Mouse (Mus musculus) heart, postnatal 0 days (tissue): ENCODE measurements at regions not wholly inside any gene's neighbourhood (a gene's known extent, or its start where the extent isn't known, plus 50 kb on each side); places are given as distances from the start of the nearest gene placed in this dataset.

Source experiments
- ATAC-seq: fragments of 200-750 bp; cut with Nextera tagmentation; 2 replicates; pipeline ENCODE4 v1.8.0; 2017; ENCODE audit warnings: low read depth, moderate number of reproducible peaks, moderate library complexity; ENCODE audit not compliant: insufficient read depth
- DNase-seq: peaks from one replicate; pipeline ENCODE4 v3.0.0-alpha.2; 2016; ENCODE audit warnings: low spot score
- H3K27ac ChIP-seq: fragments of 300-500 bp; sonication (generic); 2 replicates; pipeline ENCODE4 v1.5.1; 2014; ENCODE audit warnings: low read depth, mild to moderate bottlenecking
- H3K27me3 ChIP-seq: fragments of 300-500 bp; sonication (generic); 2 replicates; pipeline ENCODE4 v1.6.1; 2014; ENCODE audit warnings: low read length, mixed read lengths; ENCODE audit not compliant: control insufficient read depth, insufficient read depth
- H3K36me3 ChIP-seq: fragments of 300-500 bp; sonication (generic); replicated peaks from 2 replicates; pipeline ENCODE4 v1.6.1; 2014; ENCODE audit warnings: low read length, mixed read lengths; ENCODE audit not compliant: control insufficient read depth, insufficient read depth
- H3K4me1 ChIP-seq: fragments of 300-500 bp; sonication (generic); 2 replicates; pipeline ENCODE4 v1.6.1; 2014; ENCODE audit warnings: antibody characterized with exemption; ENCODE audit not compliant: control insufficient read depth, insufficient read depth
- H3K4me2 ChIP-seq: fragments of 300-500 bp; sonication (generic); 2 replicates; pipeline ENCODE4 v1.6.1; 2014; ENCODE audit warnings: low read depth, mild to moderate bottlenecking, low read length, moderate library complexity
- H3K4me3 ChIP-seq: fragments of 300-500 bp; sonication (generic); 2 replicates; pipeline ENCODE4 v1.5.1; 2014; ENCODE audit warnings: low read depth, low read length
- H3K9ac ChIP-seq: fragments of 300-500 bp; sonication (generic); replicated peaks from 2 replicates; pipeline ENCODE4 v1.6.1; 2014; ENCODE audit warnings: low read depth, low read length, mixed read lengths
- H3K9me3 ChIP-seq: fragments of 300-500 bp; sonication (generic); replicated peaks from 2 replicates; pipeline ENCODE4 v1.6.1; 2016; ENCODE audit warnings: low read length; ENCODE audit not compliant: control insufficient read depth
- CTCF ChIP-seq: IDR thresholded peaks from 2 replicates; pipeline ENCODE4 v1.5.1; 2016; ENCODE audit warnings: antibody characterized with exemption, control low read depth, low read depth
- EP300 ChIP-seq: IDR thresholded peaks from 2 replicates; pipeline ENCODE4 v1.6.1; 2016; ENCODE audit warnings: antibody characterized with exemption, low read depth
- WGBS: fragments of 180-500 bp; shearing (Covaris S2); extraction: QIAGEN DNeasy Blood & Tissue Kit; methylation state at CpG from one replicate; pipeline ENCODE4 v1.1.7; 2014; 5-methylcytosine and 5-hydroxymethylcytosine counted together

- no peak for TF ChIP-seq EP300
- TF ChIP-seq CTCF = no peak
- ATAC-seq = no peak
- Histone ChIP-seq H3K9ac (no peak overlapping the region), H3K4me3 (no peak overlapping the region), H3K36me3 (no peaks in the 10 kb centered on the region), H3K4me1 (no peaks in the 10 kb centered on the region), H3K27ac (no peak overlapping the region), H3K27me3 (no peaks in the 10 kb centered on the region), H3K4me2 (no peak overlapping the region), H3K9me3 (no peaks in the 10 kb centered on the region)
- no peak for DNase-seq
- WGBS = 70% methylated on average over 5 of the region's 5 CpGs
Observed at GRCm38 (mm10) chr17:52196811-52197210, 363.7 kb upstream of the Satb1 start.

GRCm38 (mm10) chr17:52195804-52196203, 362.7 kb upstream of the Satb1 start:
- Histone ChIP-seq H3K27ac (no peak overlapping the region), H3K27me3 (no peaks in the 10 kb centered on the region), H3K9ac (no peak overlapping the region), H3K36me3 (no peaks in the 10 kb centered on the region), H3K4me1 (no peaks in the 10 kb centered on the region), H3K4me3 (no peak overlapping the region), H3K9me3 (no peaks in the 10 kb centered on the region), H3K4me2 (no peak overlapping the region)
- ATAC-seq = no peak
- WGBS = 70% methylated on average over 5 of the region's 5 CpGs
- TF ChIP-seq EP300 (no peak), CTCF (no peak)
- no peak for DNase-seq

GRCm38 (mm10) chr17:52191064-52191682, 358.1 kb upstream of the Satb1 start:
- ATAC-seq (no peak), DNase-seq (no peak)
- WGBS = 73% methylated on average over 6 of the region's 6 CpGs
- H3K9ac ChIP-seq = no peak overlapping the region
- H3K36me3 ChIP-seq = no peaks in the 10 kb centered on the region
- H3K4me1 ChIP-seq = no peaks in the 10 kb centered on the region
- no peak overlapping the region for H3K27ac ChIP-seq
- no peaks in the 10 kb centered on the region for H3K9me3 ChIP-seq
- H3K4me2 ChIP-seq = no peak overlapping the region
- H3K27me3 ChIP-seq = no peaks in the 10 kb centered on the region
- TF ChIP-seq CTCF (no peak), EP300 (no peak)
- no peak overlapping the region for H3K4me3 ChIP-seq

- Histone ChIP-seq H3K9me3 (no peaks in the 10 kb centered on the region), H3K27me3 (no peaks in the 10 kb centered on the region), H3K36me3 (no peaks in the 10 kb centered on the region), H3K4me3 (no peak overlapping the region), H3K4me1 (no peaks in the 10 kb centered on the region), H3K27ac (no peak overlapping the region), H3K4me2 (no peak overlapping the region), H3K9ac (no peak overlapping the region)
- WGBS = 33% methylated on average over 3 of the region's 3 CpGs
- ATAC-seq (no peak), DNase-seq (no peak)
- TF ChIP-seq EP300 (no peak), CTCF (peak; percentile 35)
Observed at GRCm38 (mm10) chr17:52182706-52183105, 349.6 kb upstream of the Satb1 start.

GRCm38 (mm10) chr17:52177996-52178395, 344.9 kb upstream of the Satb1 start:
- H3K4me1 ChIP-seq = no peaks in the 10 kb centered on the region
- DNase-seq = no peak
- H3K9ac ChIP-seq = no peak overlapping the region
- no peak for ATAC-seq
- H3K36me3 ChIP-seq = no peaks in the 10 kb centered on the region
- no peaks in the 10 kb centered on the region for H3K9me3 ChIP-seq
- H3K4me3 ChIP-seq = no peak overlapping the region
- no peak overlapping the region for H3K27ac ChIP-seq
- H3K27me3 ChIP-seq = no peaks in the 10 kb centered on the region
- WGBS = 55% methylated on average over 2 of the region's 2 CpGs
- H3K4me2 ChIP-seq = no peak overlapping the region
- TF ChIP-seq CTCF (no peak), EP300 (no peak)
